Mouse (Mus musculus) spleen, adult 2 months (tissue): ENCODE measurements around the gene Oat.

Source experiments
- CTCF ChIP-seq: fragments of 200-500 bp; IDR thresholded peaks from 2 replicates; pipeline ENCODE4 v1.5.1; 2011; ENCODE audit warnings: mild to moderate bottlenecking, inconsistent platforms; ENCODE audit not compliant: insufficient read depth, insufficient read length, insufficient replicate concordance; ENCODE audit errors: extremely low read depth
- POLR2A ChIP-seq: fragments of 200-500 bp; IDR thresholded peaks from 2 replicates; pipeline ENCODE4 v1.6.1; 2011; ENCODE audit warnings: low read depth, low read length, inconsistent platforms

- no peak for TF ChIP-seq CTCF
- TF ChIP-seq POLR2A, result no peak
Observed at GRCm38 (mm10) chr7:132605689-132606088, 29.5 kb upstream of the Oat start.
